Mouse (Mus musculus): Measurements from ENCODE around the gene Lyrm4. TPM values are rescaled to one million over a fixed set of nuclear protein-coding genes. Genes with fewer than 3 reads are reported as not detected.
A peak's percentile ranks its signal among the peaks of the same experiment; 100 is the strongest.

Lyrm4 gene
- total and polyA plus RNA-seq, 3 experiments: 22.6 to 25.4 TPM; not detected in 1

GRCm38 (mm10) chr13:36139703-36140102 lies 22.4 kb upstream of the Lyrm4 start:
- DNase-seq (ENCODE audit: low read depth, low spot score): no peak
- Histone ChIP-seq H3K9ac (ENCODE audit: control insufficient read depth, low read depth, low read length, poor library complexity, severe bottlenecking) (no peak overlapping the region), H3K79me2 (ENCODE audit: control insufficient read depth, insufficient read depth, low read length, poor library complexity) (no peaks in the 10 kb centered on the region), H3K4me3 (ENCODE audit: control insufficient read depth in 1 of 2, insufficient read depth in 1 of 2, low read depth in 2 of 2, low read length in 2 of 2) (no peak overlapping the region), H3K36me3 (ENCODE audit: control insufficient read depth in 1 of 2, insufficient read depth in 2 of 2, low read length in 2 of 2) (peaks cover 0 to 8% of the 10 kb centered on the region in 2 experiments; a peak in 2 of 4 replicates), H3K4me1 (ENCODE audit: control insufficient read depth in 1 of 2, insufficient read depth in 2 of 2, low read length in 2 of 2) (0 out of 4 replicates have a peak, but pooled peaks cover 0 to under 1% of the 10 kb centered on the region in 2 experiments), H3K27me3 (ENCODE audit: control insufficient read depth in 1 of 2, insufficient read depth in 2 of 2, low read length in 2 of 2) (no peaks in the 10 kb centered on the region), H3K9me3 (replicated peaks; ENCODE audit: insufficient read depth, low read length) (no peaks in the 10 kb centered on the region), H3K27ac (ENCODE audit: control insufficient read depth, low read depth, low read length) (no peak overlapping the region)
- TF ChIP-seq UBTF (IDR thresholded peaks at IDR 0.05; ENCODE audit: borderline replicate concordance, insufficient read depth, low read depth, low read length) (no peak), ZNF384 (IDR thresholded peaks at IDR 0.05; ENCODE audit: low read depth, low read length) (no peak), SMC3 (IDR thresholded peaks at IDR 0.05; ENCODE audit: low read depth, low read length) (no peak)

DNA sequence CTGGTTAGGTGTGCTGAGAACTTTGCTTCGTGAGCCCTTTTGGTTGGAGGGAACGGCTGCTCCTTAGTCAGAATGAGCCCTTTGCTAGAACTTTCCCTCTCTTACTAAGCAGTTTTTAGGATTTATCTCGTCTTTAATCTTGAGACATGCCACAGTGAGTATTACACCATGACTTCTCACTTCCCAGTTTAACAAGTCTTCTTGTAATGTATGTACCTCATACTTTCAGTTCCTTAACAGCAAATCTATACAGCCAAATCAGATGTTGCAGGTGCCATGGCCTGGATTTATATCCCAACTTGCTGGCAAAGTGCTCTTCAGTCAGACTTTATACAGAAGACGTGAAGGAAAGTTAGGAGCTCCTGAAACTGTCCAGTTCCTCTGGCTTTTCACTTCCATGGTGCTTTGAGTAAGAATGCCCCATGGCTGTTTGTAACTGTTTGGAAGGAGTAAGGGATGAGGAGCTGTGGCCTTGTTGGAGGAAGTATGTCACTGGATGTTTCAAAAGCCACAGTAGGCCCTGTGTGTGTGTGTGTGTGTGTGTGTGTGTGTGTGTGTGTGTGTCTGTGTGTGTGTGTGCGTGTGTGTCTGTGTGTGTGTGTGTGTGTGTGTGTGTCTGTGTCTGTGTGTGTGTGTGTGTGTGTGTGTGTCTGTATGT lies 14.8 kb upstream of the Lyrm4 start:
- H3K27ac ChIP-seq (ENCODE audit: control insufficient read depth, low read depth, low read length): no peak overlapping the region; the same call in 1 of the 2 replicates
- H3K4me3 ChIP-seq (ENCODE audit: control insufficient read depth in 1 of 2, insufficient read depth in 1 of 2, low read depth in 2 of 2, low read length in 2 of 2): no peak overlapping the region
- H3K9me3 ChIP-seq (replicated peaks; ENCODE audit: insufficient read depth, low read length): no peaks in the 10 kb centered on the region
- no peaks in the 10 kb centered on the region for H3K27me3 ChIP-seq (ENCODE audit: control insufficient read depth in 1 of 2, insufficient read depth in 2 of 2, low read length in 2 of 2)
- TF ChIP-seq MEF2A (IDR thresholded peaks at IDR 0.05; ENCODE audit: extremely low read depth, insufficient replicate concordance, low read depth, low read length, poor library complexity, severe bottlenecking) (no peak), ETS1 (IDR thresholded peaks at IDR 0.05; ENCODE audit: low read depth, low read length) (0 out of 2 replicates have a peak, but pooled peaks have one; percentile 1), GATA1 (IDR thresholded peaks at IDR 0.05; ENCODE audit: low read depth, low read length) (peak; percentile 45; the same call in 1 of the 2 replicates), EP300 (IDR thresholded peaks at IDR 0.05; ENCODE audit: low read depth in 1 of 2, low read length in 2 of 2) (peak in 1 of 2 experiments; percentile 24; a peak in 1 of 4 replicates)
- peak; percentile 42 for DNase-seq (ENCODE audit: low read depth, low spot score)
- no peak overlapping the region for H3K9ac ChIP-seq (ENCODE audit: control insufficient read depth, low read depth, low read length, poor library complexity, severe bottlenecking)
- no peaks in the 10 kb centered on the region for H3K79me2 ChIP-seq (ENCODE audit: control insufficient read depth, insufficient read depth, low read length, poor library complexity)
- peaks cover 0 to 21% of the 10 kb centered on the region in 2 experiments; a peak in 2 of 4 replicates for H3K36me3 ChIP-seq (ENCODE audit: control insufficient read depth in 1 of 2, insufficient read depth in 2 of 2, low read length in 2 of 2)
- peaks cover 2 to 14% of the 10 kb centered on the region in 2 experiments for H3K4me1 ChIP-seq (ENCODE audit: control insufficient read depth in 1 of 2, insufficient read depth in 2 of 2, low read length in 2 of 2)

DNA sequence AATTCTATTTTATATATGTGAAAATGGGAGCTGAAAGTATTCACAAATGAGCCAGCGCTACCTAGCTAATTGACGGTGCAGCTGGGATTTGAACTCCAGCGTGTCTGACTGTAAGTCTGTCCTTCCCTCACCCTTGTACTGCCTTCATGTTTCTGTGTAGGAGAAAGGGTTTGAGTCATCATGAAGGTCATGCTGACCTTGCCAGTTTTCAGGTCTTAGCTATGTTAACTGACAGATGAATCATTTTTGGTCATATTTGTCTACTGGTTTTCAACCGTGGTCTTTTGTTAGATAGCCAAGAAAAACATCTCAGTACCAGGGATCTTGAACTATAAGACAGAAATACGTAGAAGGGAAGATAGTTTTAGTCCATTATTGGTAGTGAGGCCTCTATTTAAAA lies 14.1 kb upstream of the Lyrm4 start:
- no peak for DNase-seq (ENCODE audit: low read depth, low spot score)
- no peak overlapping the region for H3K4me3 ChIP-seq (ENCODE audit: control insufficient read depth in 1 of 2, insufficient read depth in 1 of 2, low read depth in 2 of 2, low read length in 2 of 2)
- TF ChIP-seq SMC3 (IDR thresholded peaks at IDR 0.05; ENCODE audit: low read depth, low read length) (no peak), MAX (IDR thresholded peaks at IDR 0.05; ENCODE audit: low read length) (no peak), CTCF (IDR thresholded peaks at IDR 0.05 in 2 of 3, conservative IDR thresholded peaks at IDR 0.05 in 1 of 3; ENCODE audit: control insufficient read depth in 1 of 3, insufficient read depth in 1 of 3, low read depth in 2 of 3, low read length in 3 of 3, poor library complexity in 1 of 3, severe bottlenecking in 1 of 3) (no peak), RAD21 (IDR thresholded peaks at IDR 0.05; ENCODE audit: low read depth, low read length) (no peak), TAL1 (IDR thresholded peaks at IDR 0.05; ENCODE audit: low read length) (no peak), NRF1 (IDR thresholded peaks at IDR 0.05; ENCODE audit: insufficient read depth, low read depth, low read length, poor library complexity, severe bottlenecking) (no peak), MYC (IDR thresholded peaks at IDR 0.05; ENCODE audit: low read depth, low read length) (no peak), USF1 (IDR thresholded peaks at IDR 0.05; ENCODE audit: low read depth, low read length) (no peak), ZC3H11A (IDR thresholded peaks at IDR 0.05; ENCODE audit: low read depth, low read length) (no peak), KAT2A (conservative IDR thresholded peaks at IDR 0.05; ENCODE audit: low read depth, low read length) (no peak), TCF12 (IDR thresholded peaks at IDR 0.05; ENCODE audit: low read depth, low read length) (no peak), ELF1 (IDR thresholded peaks at IDR 0.05; ENCODE audit: low read depth, low read length) (no peak), UBTF (IDR thresholded peaks at IDR 0.05; ENCODE audit: borderline replicate concordance, insufficient read depth, low read depth, low read length) (no peak), GATA1 (IDR thresholded peaks at IDR 0.05; ENCODE audit: low read depth, low read length) (no peak), E2F4 (IDR thresholded peaks at IDR 0.05; ENCODE audit: borderline replicate concordance, low read depth, low read length) (no peak)
- H3K79me2 ChIP-seq (ENCODE audit: control insufficient read depth, insufficient read depth, low read length, poor library complexity): no peaks in the 10 kb centered on the region
- H3K27ac ChIP-seq (ENCODE audit: control insufficient read depth, low read depth, low read length): no peak overlapping the region
- peaks cover 2 to 14% of the 10 kb centered on the region in 2 experiments for H3K4me1 ChIP-seq (ENCODE audit: control insufficient read depth in 1 of 2, insufficient read depth in 2 of 2, low read length in 2 of 2)
- H3K9me3 ChIP-seq (replicated peaks; ENCODE audit: insufficient read depth, low read length): no peaks in the 10 kb centered on the region
- H3K36me3 ChIP-seq (ENCODE audit: control insufficient read depth in 1 of 2, insufficient read depth in 2 of 2, low read length in 2 of 2): peaks cover 0 to 15% of the 10 kb centered on the region in 2 experiments; a peak in 2 of 4 replicates
- no peak overlapping the region for H3K9ac ChIP-seq (ENCODE audit: control insufficient read depth, low read depth, low read length, poor library complexity, severe bottlenecking)
- H3K27me3 ChIP-seq (ENCODE audit: control insufficient read depth in 1 of 2, insufficient read depth in 2 of 2, low read length in 2 of 2): no peaks in the 10 kb centered on the region
